Mouse (Mus musculus): ENCODE measurements at regions not wholly inside any gene's neighbourhood (a gene's known extent, or its start where the extent isn't known, plus 50 kb on each side); places are given as distances from the start of the nearest gene placed in this dataset.

DNA sequence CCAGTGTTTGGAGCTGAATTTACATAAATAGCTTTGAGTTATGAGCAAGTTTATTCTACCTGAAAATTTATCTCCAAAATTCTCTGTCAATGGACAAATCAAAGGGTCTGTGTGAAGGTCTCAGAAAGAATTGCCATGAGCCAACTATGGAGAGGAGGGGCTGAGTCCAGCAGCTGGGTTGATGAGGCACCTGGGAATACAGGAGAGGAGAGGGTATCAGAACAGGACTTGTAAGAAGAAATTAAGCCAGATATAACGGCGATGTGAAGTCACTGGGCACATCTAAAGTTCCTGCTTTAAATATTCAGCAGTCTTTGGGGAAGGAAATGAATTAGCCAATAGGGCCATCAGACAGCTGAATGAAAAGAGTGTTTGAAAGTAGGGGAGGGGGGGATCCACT lies 394.4 kb upstream of the Plxna2 start:
- no peak for DNase-seq (ENCODE audit: low spot score in 2 of 2)

DNA sequence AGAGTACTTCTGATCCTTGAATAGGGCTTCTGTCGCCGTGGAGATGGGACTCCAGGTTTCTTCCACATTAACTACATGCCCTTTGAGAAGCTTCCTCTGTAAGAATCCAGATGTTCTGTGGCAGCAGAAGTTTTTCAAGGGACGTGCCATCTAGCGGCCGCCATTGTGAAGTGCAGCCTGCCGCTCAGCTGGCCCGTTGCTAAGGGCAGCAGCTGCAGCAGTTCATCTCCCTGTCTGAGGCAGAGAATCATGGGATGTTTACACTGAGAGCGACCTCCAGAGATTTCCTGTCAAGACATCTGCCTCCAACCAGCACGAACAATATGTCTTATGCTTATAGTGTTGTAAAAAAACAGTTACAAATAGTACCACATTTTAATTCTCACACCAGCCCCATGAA lies 395.0 kb upstream of the Plxna2 start:
- peak; percentile 61 to 72 for DNase-seq (ENCODE audit: low spot score in 2 of 2)

DNA sequence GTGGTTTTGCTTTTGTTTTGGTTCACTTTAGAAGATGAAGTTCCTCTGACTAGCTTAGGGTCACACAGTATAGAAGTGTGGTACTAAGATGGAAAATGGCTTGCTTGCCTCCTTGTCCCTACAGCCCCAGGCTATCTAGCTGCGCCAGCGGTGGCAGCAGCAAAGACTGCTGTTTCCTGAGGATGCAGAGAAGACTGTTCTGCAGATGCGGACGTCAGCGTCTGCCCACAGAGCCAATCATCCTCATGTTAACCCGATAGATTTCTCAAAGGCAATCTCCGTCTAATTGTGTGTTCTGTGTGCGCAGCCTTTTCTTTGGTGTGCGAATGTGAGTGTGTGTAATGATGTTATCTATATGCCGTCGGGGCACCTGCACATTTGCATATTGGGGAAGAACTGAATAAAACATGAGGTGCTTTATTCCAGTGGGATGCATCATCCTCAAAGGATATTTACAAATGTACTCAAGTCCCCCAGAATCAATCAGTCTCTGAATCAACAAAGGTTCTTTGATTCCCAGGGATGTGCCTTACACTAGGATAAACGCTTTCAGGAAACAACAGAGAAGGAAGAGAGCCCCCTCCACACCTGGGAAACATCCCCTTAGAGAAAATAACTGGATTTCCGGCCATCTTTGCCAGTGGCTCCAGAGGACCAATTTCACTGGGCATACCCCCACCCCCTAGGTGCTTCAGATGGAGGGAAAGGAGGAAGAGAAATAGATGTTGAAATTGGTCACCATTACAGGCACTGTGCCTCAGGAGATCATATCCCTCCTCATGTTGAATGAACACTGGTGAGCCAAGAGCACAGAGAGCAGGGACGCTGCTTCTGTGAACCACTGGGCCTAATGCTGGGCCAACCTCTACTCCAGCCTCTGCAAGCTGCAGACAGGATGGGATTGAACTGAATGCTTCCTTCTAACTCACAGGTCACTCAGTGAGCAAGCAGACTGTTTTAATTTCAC lies 409.7 kb upstream of the Plxna2 start:
- DNase-seq (ENCODE audit: low spot score in 2 of 2) = no peak

DNA sequence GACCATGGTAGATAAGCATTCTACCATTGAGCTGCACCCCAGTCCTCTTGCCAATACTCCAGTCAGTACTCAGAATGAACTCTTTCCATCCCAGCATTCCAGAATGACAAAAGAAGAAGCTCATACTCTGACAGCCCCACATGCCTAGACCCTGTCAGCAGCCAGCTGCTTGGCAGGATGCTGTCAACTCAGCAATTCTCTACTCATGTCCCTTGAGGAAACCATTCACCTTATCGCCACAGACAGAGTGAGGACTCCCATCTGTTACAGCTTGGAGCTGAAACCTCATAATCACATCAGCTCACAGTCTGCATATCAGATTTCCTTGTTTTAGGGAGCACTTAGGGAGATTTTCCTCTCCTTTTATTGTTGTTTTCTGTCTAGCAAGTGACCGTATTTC lies 420.5 kb upstream of the Plxna2 start:
- no peak for DNase-seq (ENCODE audit: low spot score in 2 of 2)

DNA sequence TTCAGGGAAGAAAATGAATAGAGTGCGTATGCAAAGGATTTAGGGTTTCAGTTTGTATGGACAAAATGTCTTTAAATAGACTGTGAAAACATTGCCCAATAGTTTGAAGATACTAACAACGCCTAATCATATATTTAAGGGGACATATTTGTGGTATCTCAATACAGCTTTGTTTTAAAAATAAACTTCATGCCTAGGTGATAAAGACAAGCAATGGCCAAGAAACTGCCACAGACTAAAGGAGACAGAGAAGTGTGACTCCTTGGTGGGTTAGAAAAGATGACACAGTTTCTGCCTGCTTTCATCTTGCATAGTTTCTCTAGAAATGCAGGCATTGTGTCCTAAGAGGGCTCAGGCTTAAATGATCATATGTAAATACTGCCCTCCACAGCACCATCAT lies 435.7 kb upstream of the Plxna2 start:
- no peak for DNase-seq (ENCODE audit: low spot score in 2 of 2)

DNA sequence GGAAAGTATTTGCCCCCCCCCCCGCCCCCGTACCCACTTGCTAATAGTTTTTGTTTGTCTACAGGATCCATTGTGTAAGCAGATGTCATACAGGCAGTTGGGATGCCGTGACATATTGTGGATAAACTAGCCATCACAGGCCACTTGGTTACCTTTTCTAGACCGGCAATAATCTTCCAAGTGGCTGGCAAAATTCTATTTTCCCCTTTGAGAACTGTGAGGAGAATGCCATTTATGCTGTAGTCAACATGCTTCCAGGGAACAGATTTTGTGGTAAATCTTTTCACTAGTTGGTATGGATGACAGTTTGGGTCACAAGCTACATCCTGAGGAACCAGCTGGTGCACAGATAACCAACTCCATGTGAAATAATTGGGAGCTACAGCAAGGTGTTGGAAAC lies 456.5 kb upstream of the Plxna2 start:
- no peak for DNase-seq (ENCODE audit: low spot score in 2 of 2)

DNA sequence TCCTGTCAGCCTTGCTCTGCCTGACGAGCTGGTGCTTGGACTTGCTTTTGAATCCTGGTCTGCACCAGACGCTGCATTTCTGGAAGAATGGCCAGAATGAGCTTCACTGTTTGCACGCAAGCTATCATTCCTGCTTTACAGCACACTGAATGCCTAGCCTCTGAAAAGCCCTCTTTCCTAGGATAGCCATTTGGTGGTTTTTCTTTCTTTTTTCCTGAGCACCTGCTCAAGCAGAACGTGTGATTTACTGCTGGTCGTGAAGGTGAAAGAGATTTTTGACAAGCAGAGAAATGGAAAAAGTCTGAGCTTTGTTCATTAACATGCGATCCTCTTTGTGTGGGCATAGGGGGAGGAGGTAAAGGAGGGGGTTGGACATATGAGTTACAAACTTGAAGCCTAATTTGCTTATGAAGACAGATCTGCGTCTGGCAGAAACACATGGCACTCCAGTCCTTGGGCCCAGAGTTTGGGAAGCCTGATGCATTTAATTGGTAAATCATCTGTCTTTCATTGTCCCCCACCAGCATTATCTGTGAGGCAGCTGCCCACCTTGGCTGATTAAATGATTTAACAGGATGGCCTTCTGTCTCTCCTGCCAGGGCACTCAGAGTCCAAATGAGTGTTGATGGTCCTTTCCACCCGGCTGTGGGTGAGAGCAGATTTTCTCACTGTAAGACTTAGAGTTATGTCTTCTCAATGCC lies 457.1 kb upstream of the Plxna2 start:
- DNase-seq (ENCODE audit: low spot score in 2 of 2) = no peak

DNA sequence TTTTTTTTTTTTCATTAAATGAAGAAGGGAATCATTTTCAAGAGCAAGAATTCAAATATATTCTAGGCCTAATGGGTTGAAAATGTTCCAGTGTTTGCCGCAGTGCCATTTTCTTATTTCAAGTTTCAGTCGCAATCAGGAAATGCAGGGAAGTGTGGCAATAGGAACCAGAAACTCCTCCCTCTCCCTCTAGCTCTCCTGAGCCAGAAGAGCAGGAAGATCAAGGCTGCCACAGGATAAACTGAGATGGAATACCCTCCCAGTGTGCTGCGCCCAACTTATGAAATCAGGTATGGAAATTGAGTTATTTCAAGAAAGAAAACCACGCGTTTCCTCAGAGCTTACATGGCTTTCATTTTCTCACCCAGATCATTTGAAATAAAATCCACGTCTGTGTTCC lies 460.8 kb upstream of the Plxna2 start:
- no peak for DNase-seq (ENCODE audit: low spot score in 2 of 2)

DNA sequence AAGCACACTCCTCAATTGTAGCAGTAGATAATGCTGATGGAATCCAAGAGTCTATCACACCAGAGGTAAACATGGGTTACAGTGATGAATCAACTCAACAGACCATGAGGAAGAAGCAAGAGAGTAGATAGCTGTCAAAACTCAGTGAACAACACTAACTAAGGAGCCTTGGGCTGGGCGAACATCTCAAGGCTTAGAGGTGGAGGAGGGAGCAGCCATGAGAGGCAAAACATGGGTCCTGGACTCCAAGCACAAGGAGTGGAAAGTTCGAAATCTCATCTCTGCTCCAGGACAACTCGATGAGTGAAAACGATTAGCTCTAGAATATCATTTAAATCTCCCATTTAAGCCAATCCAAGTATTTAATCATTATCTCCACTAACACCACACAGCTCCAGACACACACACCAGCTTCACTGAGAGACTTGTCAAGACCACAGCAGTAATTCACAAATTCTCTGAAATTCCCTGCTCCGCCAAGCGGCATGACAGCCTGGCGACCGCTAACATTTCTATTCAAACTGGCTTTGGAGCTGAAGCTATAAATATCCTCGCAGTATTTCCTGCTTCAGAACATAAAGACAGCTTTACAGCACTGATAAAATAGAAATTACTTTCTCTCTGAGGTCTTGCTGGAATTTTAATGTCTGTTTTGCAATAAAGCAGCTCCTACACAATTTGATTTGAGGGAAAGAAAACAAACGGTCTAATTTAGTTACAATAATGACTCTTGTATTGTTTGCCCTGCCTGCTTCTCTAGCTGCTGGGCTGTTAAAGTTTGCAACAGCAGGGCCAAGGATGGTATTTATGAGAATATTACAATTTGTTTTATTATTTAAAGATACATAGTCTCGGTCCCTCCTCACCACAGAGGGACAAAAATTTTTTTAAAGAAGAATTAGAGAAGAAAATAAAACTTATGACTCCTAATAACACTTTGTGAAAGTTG lies 469.3 kb upstream of the Plxna2 start:
- no peak for DNase-seq (ENCODE audit: low spot score in 2 of 2)

DNA sequence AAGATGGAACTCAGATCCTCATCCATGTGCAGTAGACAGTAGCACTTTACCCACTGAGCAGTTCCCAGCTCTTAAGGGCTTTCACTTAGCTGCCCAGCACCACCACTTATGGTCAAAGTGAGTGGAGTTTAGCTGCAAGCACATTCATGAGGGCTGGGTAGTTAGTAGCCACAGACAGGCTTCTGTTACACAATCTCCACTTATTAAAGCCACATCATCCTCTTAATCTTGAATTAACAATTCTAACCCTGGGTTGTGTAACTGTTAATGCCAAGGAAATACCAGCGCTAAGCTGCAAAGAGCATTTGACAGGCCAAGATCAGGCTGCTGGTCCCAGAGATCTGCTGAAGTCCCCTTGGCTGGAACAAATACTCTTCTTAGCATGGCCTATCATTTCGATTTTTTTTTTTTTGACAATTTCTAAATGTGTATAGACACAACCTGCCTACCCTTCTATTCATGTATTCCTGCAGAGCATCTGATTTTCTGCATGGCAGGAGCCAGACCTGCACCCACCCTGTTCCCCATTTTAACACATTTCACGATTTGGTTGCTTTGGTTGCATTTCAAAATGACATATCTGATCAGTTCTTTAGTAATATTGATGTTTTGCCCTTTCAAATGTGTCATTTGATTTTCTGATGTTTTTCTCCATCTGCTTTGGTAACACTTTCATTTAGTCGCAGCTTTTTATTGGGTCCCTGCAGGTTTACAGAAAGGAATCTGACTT lies 500.2 kb upstream of the Plxna2 start:
- DNase-seq (ENCODE audit: low spot score in 2 of 2) = no peak

DNA sequence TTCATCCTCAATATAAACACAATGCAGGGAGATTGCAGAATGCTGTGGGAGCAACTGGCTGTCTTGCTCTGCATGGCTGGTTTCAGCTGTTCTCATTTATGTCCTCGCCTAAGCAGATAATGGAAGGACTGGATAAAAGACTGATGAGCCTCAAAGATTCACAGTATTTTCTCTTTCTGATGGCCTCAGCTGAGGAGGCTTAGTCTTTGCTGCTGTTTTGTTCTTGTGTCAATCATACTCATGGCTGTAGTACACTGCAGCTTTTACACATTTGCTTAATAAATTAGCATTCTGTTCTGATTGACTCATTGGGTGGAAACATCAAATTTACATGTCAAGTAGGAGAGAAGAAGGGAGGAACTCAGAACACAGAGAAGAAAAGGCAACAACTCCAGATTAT lies 503.6 kb upstream of the Plxna2 start:
- no peak for DNase-seq (ENCODE audit: low spot score in 2 of 2)

DNA sequence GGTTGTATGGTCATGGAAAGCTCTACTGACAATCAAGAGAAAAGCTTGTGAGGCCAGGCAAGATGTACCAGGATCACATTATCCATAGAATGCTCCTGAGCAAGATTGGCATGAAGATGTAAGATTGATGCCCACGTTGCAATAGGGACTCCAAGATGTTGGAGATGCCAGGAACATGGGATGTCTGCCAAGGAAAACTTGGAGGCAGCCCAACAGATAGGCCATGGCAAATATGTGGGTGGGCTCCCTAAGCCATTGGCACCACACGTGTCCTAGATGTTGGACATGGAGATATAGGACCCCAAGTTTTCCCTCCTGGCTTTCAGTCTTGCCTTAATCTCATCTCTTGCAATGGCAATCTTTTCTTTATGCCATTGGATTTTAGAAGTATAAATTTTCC lies 506.1 kb upstream of the Plxna2 start:
- no peak for DNase-seq (ENCODE audit: low spot score in 2 of 2)

DNA sequence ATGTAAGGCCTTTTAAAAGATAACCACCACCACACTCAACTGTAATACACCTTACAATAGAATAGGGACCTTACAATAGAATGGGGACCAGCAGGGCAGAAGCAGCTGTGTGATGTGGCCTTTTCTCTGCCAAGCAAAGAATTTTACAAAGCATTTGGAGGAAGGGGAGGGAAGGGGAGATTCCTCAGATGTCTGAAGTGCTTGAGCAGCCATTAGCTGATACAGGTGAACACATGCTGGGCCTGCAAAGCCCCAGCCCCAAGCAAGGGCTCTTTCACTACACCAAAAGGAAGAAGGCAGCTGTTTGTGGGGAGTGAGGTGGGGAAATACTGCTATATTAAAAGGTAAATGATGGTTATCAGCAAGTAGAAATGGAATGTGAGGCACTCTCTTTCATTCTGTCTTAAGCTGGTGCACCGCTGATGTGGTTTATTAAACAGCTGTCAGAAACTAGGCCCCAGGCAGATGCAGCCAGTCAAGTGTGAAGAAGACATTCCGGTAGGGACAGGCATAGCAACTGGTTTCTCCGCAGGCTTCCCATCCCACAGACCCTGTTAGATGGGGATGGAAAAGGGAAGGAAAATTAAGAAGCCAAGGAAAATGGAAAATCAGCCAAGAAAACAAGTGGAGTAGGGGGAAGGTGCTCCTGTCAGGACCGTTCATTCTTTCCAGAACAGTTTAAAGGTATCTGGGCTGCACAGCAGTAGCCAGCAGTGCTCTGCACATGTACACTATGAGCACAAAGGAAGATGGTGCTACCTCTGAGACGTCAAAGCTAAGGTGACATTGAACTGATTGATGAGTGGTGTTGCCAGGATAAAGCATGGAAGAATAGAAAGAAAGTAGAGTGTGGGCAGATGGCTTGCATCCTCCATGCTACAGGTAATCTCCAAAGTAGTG lies 508.6 kb upstream of the Plxna2 start:
- DNase-seq (ENCODE audit: low spot score in 2 of 2) = no peak

DNA sequence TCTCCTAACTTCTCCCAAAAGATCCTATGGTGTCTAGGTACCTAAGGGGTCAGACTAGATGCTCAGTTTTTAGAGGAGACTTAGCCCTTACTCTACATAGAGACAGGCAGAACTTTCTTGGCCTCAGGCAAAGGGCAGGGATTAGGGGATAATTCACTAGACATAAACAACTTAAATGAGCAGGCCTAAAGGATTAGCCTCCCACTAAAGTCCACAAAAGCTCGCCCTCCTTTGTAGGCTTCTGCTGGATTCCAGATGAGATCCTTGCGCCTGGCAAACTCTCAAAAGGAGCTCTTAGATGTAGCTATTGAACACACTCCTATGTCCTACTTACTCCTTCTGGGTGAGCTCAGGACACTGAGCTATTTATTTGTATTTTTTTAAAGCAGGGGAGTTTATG lies 509.9 kb upstream of the Plxna2 start:
- DNase-seq (ENCODE audit: low spot score in 2 of 2) = no peak

DNA sequence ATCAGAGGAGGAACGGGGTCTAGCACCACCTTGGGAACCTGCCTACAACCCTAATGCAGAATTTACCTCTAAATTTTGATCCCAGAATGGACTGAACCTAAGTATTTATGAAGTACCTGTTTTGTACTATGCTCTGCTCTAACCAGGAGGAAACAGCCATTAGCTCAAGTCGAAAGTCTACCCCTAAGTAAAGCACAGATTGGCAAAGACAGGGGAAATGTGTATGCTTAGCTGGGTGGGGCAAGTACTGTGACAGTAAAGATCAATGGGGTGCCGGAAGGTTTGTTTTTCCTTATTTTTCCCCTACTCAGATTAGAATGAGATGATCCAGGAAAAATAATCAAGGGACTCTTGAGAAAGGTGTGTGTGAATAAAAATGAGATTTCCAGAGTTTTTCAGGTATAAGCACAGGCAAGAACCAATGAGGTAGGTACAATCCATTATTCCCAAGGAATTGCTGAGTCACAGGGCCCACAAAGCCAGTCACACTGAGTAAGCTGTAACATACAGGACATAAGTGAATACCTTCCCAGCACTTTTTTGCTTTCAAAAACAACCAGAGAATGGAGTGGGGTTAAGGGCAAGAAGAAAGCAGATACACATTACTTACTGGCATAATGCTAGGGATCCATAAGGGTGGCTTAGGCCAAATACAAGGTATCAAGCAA lies 510.6 kb upstream of the Plxna2 start:
- DNase-seq (ENCODE audit: low spot score in 2 of 2) = no peak

DNA sequence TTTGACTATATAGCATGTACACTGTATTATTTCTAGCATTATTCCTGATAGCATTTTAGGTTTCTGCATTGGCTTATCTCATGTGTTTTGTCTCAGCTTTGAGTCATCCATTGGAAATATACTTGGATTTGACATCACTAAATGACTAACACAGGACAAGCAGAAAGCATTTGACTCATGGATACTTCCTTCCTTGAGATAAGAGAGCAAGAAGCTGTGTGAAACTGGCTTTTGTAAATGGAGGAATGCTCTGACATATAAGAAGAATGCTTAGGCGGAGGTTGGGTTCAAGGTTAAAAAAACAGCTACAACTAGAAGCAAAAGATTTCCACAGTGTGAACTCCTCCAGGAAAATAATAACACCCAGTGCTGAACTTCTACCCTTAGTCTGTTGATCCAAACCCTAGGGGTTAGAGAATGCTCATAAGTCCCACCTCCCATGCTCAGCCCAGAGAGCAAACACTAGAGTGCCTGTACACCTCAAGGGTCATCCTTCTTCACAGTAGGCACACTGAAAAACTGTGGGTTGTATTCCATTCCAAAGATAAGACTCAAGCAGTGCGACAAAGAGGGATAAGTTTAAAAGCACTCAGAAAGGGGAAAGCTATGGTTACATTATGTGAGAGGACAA lies 528.0 kb upstream of the Plxna2 start:
- DNase-seq (ENCODE audit: low spot score in 2 of 2) = no peak

DNA sequence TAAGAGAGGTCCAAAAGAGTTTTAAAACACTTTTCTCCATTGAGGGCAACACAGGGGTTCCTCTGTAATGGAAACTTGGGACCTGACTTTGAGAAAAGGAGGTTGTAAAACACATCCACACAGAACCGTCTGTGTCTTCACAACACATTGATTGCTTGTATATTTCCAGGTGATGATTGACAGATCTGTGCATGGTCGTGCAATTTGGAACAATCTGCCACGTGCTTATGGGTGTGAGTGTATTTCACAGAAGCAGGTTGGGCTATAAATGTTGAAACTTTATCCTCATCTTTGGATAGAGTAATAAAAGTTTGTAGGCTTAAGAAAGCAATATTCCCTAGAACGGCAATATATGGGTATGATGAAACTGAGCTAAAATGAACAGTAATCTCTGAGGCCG lies 559.5 kb upstream of the Plxna2 start:
- DNase-seq (ENCODE audit: low spot score in 2 of 2) = no peak

DNA sequence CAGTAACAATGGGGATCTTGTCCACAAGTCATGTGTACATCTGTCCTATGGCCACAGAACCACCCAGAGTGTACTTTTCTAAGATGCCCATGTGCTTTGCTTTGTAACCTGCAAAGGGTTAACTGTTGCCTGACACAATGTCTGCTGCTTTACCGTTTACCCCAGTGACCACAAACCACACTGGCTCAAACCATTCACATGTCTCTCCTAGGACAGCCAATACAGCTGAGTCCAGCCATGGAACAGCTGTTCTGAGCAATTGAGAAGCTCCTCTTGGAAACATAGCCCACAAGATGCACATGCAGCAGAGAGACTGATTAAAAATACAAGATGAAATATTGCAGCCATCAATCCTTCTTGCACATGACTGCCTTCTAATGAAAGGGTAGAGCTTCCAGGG lies 561.5 kb upstream of the Plxna2 start:
- DNase-seq (ENCODE audit: low spot score in 2 of 2) = no peak
